23 mouse cellular contexts compared by ENCODE assay signal in genomic region chr1:91006037-91006436, GRCm38 (mm10). TPM values are rescaled to one million over a fixed set of nuclear protein-coding genes. Genes with fewer than 3 reads are reported as not detected.
DNase-seq lines count a peak whose midpoint lies in the region; ATAC-seq and TF ChIP-seq lines count a peak whose summit lies in the region.
"Had no signal": no experiment of that assay in that cellular context is flagged by ENCODE, and none has a peak within 500 bp of the region (broad histone marks: within the 10 kb centered on the region; RNA-seq: fewer than 3 reads in every experiment).

No protein-coding gene starts in this region.

- ATAC-seq in heart, embryonic 13.5 days (ENCODE audit: extremely low read depth, insufficient number of reproducible peaks, low FRiP score, low TSS enrichment): no peak
- ATAC-seq in heart, postnatal 0 days (ENCODE audit: insufficient read depth, low read depth): no peak
- peak; percentile 64 for ATAC-seq in liver, embryonic 16.5 days (ENCODE audit: low read depth)
- peak; percentile 49; the same call in 1 of the 2 replicates for ATAC-seq in liver, postnatal 0 days
- ATAC-seq: forebrain, embryonic 13.5 days; forebrain, postnatal 0 days; hindbrain, postnatal 0 days had no signal

- no peaks in the 10 kb centered on the region for H3K27me3 ChIP-seq in heart, embryonic 13.5 days (replicated peaks)
- H3K27me3 ChIP-seq in heart, postnatal 0 days (ENCODE audit: control insufficient read depth, insufficient read depth, low read length): no peaks in the 10 kb centered on the region
- H3K27me3 ChIP-seq in liver, embryonic 16.5 days (ENCODE audit: control insufficient read depth, insufficient read depth, low read depth, low read length): no peaks in the 10 kb centered on the region
- H3K27me3 ChIP-seq in liver, postnatal 0 days (ENCODE audit: insufficient read depth, low read length): no peaks in the 10 kb centered on the region
- H3K27me3 ChIP-seq: hindbrain, embryonic 13.5 days had no signal

- intact Hi-C loops in heart, postnatal 10 days (cut with DNase I): no loop called here

- H3K27ac ChIP-seq in heart, embryonic 13.5 days (replicated peaks): peak overlapping the region; percentile 37; the same call in 1 of the 2 replicates
- H3K27ac ChIP-seq in heart, postnatal 0 days (ENCODE audit: low read depth): peak overlapping the region; percentile 65; the same call in 1 of the 2 replicates
- H3K27ac ChIP-seq in liver, embryonic 16.5 days (ENCODE audit: low read length): no peak overlapping the region
- no peak overlapping the region for H3K27ac ChIP-seq in liver, postnatal 0 days (ENCODE audit: low read depth)
- H3K27ac ChIP-seq: embryonic facial prominence, embryonic 10.5 days; forebrain, embryonic 13.5 days; hindbrain, embryonic 13.5 days; hindbrain, postnatal 0 days had no signal

- H3K4me2 ChIP-seq in heart, embryonic 13.5 days: no peak overlapping the region
- H3K4me2 ChIP-seq in heart, postnatal 0 days (ENCODE audit: low read depth, low read length): no peak overlapping the region
- H3K4me2 ChIP-seq in liver, embryonic 16.5 days (ENCODE audit: low read depth, low read length): peak overlapping the region; percentile 26; the same call in 1 of the 2 replicates
- peak overlapping the region; percentile 47 for H3K4me2 ChIP-seq in liver, postnatal 0 days (ENCODE audit: low read depth, low read length)
- H3K4me2 ChIP-seq: forebrain, embryonic 13.5 days; hindbrain, embryonic 13.5 days had no signal

- H3K9me3 ChIP-seq in heart, embryonic 13.5 days: no peaks in the 10 kb centered on the region
- H3K9me3 ChIP-seq in heart, postnatal 0 days (replicated peaks; ENCODE audit: control insufficient read depth, low read length): no peaks in the 10 kb centered on the region
- no peaks in the 10 kb centered on the region for H3K9me3 ChIP-seq in liver, embryonic 16.5 days (replicated peaks; ENCODE audit: control insufficient read depth, low read length)
- H3K9me3 ChIP-seq in liver, postnatal 0 days (ENCODE audit: low read length): no peaks in the 10 kb centered on the region
- H3K9me3 ChIP-seq: embryonic facial prominence, embryonic 10.5 days; forebrain, embryonic 13.5 days; hindbrain, embryonic 13.5 days had no signal

- no peak for TF ChIP-seq CTCF in heart, postnatal 0 days (IDR thresholded peaks at IDR 0.05; ENCODE audit: low read depth)
- no peak for TF ChIP-seq CTCF in liver, postnatal 0 days (IDR thresholded peaks at IDR 0.05; ENCODE audit: low read depth)

- DNase-seq in heart, adult 18-20 months: no peak
- DNase-seq in heart, postnatal 0 days (ENCODE audit: low spot score): no peak
- no peak for DNase-seq in heart, postnatal 10 days
- DNase-seq in liver, postnatal 0 days: no peak
- DNase-seq: adrenal gland, adult 8-10 months; adrenal gland, postnatal 36 days; cerebellum, adult 2 months; cerebellum, postnatal 10 days; forebrain, postnatal 0 days; heart, adult 2 months; kidney, adult 11 months had no signal

- H3K9ac ChIP-seq in heart, embryonic 13.5 days: peak overlapping the region; percentile 21; the same call in 1 of the 2 replicates
- no peak overlapping the region for H3K9ac ChIP-seq in heart, postnatal 0 days (replicated peaks; ENCODE audit: low read depth, low read length)
- no peak overlapping the region for H3K9ac ChIP-seq in liver, embryonic 16.5 days (ENCODE audit: low read depth, low read length)
- no peak overlapping the region for H3K9ac ChIP-seq in liver, postnatal 0 days (replicated peaks)
- H3K9ac ChIP-seq: forebrain, embryonic 13.5 days; forebrain, postnatal 0 days; hindbrain, embryonic 13.5 days had no signal

- no peak overlapping the region for H3K4me3 ChIP-seq in heart, embryonic 13.5 days
- H3K4me3 ChIP-seq in heart, postnatal 0 days (ENCODE audit: low read depth, low read length): no peak overlapping the region
- H3K4me3 ChIP-seq in liver, embryonic 16.5 days (ENCODE audit: low read depth, low read length): no peak overlapping the region
- no peak overlapping the region for H3K4me3 ChIP-seq in liver, postnatal 0 days (ENCODE audit: low read depth, low read length)
- H3K4me3 ChIP-seq: embryonic facial prominence, embryonic 10.5 days; forebrain, embryonic 13.5 days; heart, adult 2 months; hindbrain, embryonic 13.5 days had no signal

- H3K4me1 ChIP-seq in heart, embryonic 13.5 days: peaks cover 92% of the 10 kb centered on the region
- H3K4me1 ChIP-seq in heart, postnatal 0 days (ENCODE audit: control insufficient read depth, insufficient read depth): peaks cover 72% of the 10 kb centered on the region
- H3K4me1 ChIP-seq in liver, embryonic 16.5 days (ENCODE audit: control insufficient read depth, low read depth, low read length): no peaks in the 10 kb centered on the region; the same call in none of the 2 replicates
- H3K4me1 ChIP-seq in liver, postnatal 0 days (ENCODE audit: insufficient read depth): no peaks in the 10 kb centered on the region
- H3K4me1 ChIP-seq: forebrain, embryonic 13.5 days had no signal

- peaks cover 7% of the 10 kb centered on the region; the same call in 1 of the 2 replicates for H3K36me3 ChIP-seq in heart, embryonic 13.5 days
- H3K36me3 ChIP-seq in heart, postnatal 0 days (replicated peaks; ENCODE audit: control insufficient read depth, insufficient read depth, low read length): no peaks in the 10 kb centered on the region; the same call in 1 of the 2 replicates
- H3K36me3 ChIP-seq in liver, embryonic 16.5 days (ENCODE audit: control insufficient read depth, insufficient read depth): no peaks in the 10 kb centered on the region
- H3K36me3 ChIP-seq in liver, postnatal 0 days (replicated peaks; ENCODE audit: insufficient read depth, low read length): no peaks in the 10 kb centered on the region
- H3K36me3 ChIP-seq: hindbrain, embryonic 13.5 days had no signal

- 75% methylated on average over 5 of the region's 5 CpGs for WGBS in heart, embryonic 13.5 days
- WGBS in heart, postnatal 0 days: 57% methylated on average over 5 of the region's 5 CpGs
- WGBS in liver, embryonic 16.5 days (ENCODE audit: insufficient replicate concordance): 58% methylated on average over 5 of the region's 5 CpGs
- WGBS in liver, postnatal 0 days (ENCODE audit: insufficient replicate concordance): 63% methylated on average over 5 of the region's 5 CpGs

- TF ChIP-seq EP300 in heart, postnatal 0 days (IDR thresholded peaks at IDR 0.05; ENCODE audit: low read depth): no peak
- TF ChIP-seq EP300 in liver, postnatal 0 days (IDR thresholded peaks at IDR 0.05; ENCODE audit: low read depth): no peak

RNA-seq across cellular contexts. Expression of gene Lrrfip1, which starts 7.5 kb away (rescaled TPM):
- polyA plus RNA-seq in heart, embryonic 13.5 days (2015; fragmentation: Nextera tagmentation; extraction: Ambion mirVana): 122 and 137 TPM in 2 replicates
- 10 to 100 TPM; 62.9 to 67.0 TPM for total RNA-seq in heart, adult 18-20 months (2021)
- 120 and 135 TPM in 2 replicates for total RNA-seq in heart, postnatal 0 days (2014; rRNA removed; ENCODE audit: low replicate concordance)
- polyA plus RNA-seq in heart, postnatal 0 days (2015; fragmentation: Nextera tagmentation; extraction: Ambion mirVana): 140 and 168 TPM in 2 replicates
- 100 to 1,000 TPM; 172 to 186 TPM for total RNA-seq in heart, postnatal 10 days (2021)
- 16.1 and 20.5 TPM in 2 replicates for polyA plus RNA-seq in liver, embryonic 16.5 days (2015; fragmentation: Nextera tagmentation; extraction: Ambion mirVana)
- polyA plus RNA-seq in liver, postnatal 0 days (2015; fragmentation: Nextera tagmentation; extraction: Ambion mirVana): 21.9 and 22.7 TPM in 2 replicates

RNA-seq across cellular contexts. Expression of gene Rab17, which starts 36.6 kb away (rescaled TPM):
- polyA plus RNA-seq in heart, embryonic 13.5 days (2015; fragmentation: Nextera tagmentation; extraction: Ambion mirVana): 0.57 and 1.5 TPM in 2 replicates
- 1 to 10 TPM; 2.4 to 2.9 TPM for total RNA-seq in heart, adult 18-20 months (2021)
- 7.1 and 8.4 TPM in 2 replicates for total RNA-seq in heart, postnatal 0 days (2014; rRNA removed; ENCODE audit: low replicate concordance)
- 5.1 and 5.6 TPM in 2 replicates for polyA plus RNA-seq in heart, postnatal 0 days (2015; fragmentation: Nextera tagmentation; extraction: Ambion mirVana)
- 1 to 10 TPM; 3.8 to 5.0 TPM for total RNA-seq in heart, postnatal 10 days (2021)
- 5.7 and 7.4 TPM in 2 replicates for polyA plus RNA-seq in liver, embryonic 16.5 days (2015; fragmentation: Nextera tagmentation; extraction: Ambion mirVana)
- 8.2 and 8.6 TPM in 2 replicates for polyA plus RNA-seq in liver, postnatal 0 days (2015; fragmentation: Nextera tagmentation; extraction: Ambion mirVana)
- total RNA-seq: adrenal gland, adult 8-10 months; adrenal gland, postnatal 36 days; gastrocnemius, adult 18-20 months; gastrocnemius, postnatal 36 days; hindbrain, postnatal 0 days had no signal
- polyA plus RNA-seq: cerebellum, adult 2 months; forebrain, embryonic 13.5 days; forebrain, postnatal 0 days; hindbrain, postnatal 0 days had no signal

RNA-seq across cellular contexts. Expression of gene Prlh, which starts 53.1 kb away (rescaled TPM):
- not detected in 2 replicates for polyA plus RNA-seq in heart, embryonic 13.5 days (2015; fragmentation: Nextera tagmentation; extraction: Ambion mirVana)
- total RNA-seq in heart, adult 18-20 months (2021): not detected
- not detected in 2 replicates for total RNA-seq in heart, postnatal 0 days (2014; rRNA removed; ENCODE audit: low replicate concordance)
- polyA plus RNA-seq in heart, postnatal 0 days (2015; fragmentation: Nextera tagmentation; extraction: Ambion mirVana): not detected in 2 replicates
- total RNA-seq in heart, postnatal 10 days (2021): not detected
- not detected in 2 replicates for polyA plus RNA-seq in liver, embryonic 16.5 days (2015; fragmentation: Nextera tagmentation; extraction: Ambion mirVana)
- not detected in 2 replicates for polyA plus RNA-seq in liver, postnatal 0 days (2015; fragmentation: Nextera tagmentation; extraction: Ambion mirVana)
- total RNA-seq: adrenal gland, adult 8-10 months; adrenal gland, postnatal 36 days; ES-E14; forebrain, postnatal 0 days; gastrocnemius, adult 18-20 months; gastrocnemius, postnatal 36 days; heart, adult 2 months; hematopoietic stem cell, adult 5-6 weeks; hindbrain, postnatal 0 days had no signal
- polyA plus RNA-seq: embryonic facial prominence, embryonic 10.5 days; embryonic facial prominence, embryonic 14.5 days; forebrain, embryonic 13.5 days; forebrain, postnatal 0 days; heart, adult 2 months; hindbrain, embryonic 13.5 days; intestine, embryonic 14.5 days had no signal

Comparison
In these comparisons a context has a peak if more than half of its experiments do, and no peak if none do; other contexts are left out.
1. ATAC-seq: peak in liver, embryonic 16.5 days (single experiment) and liver, postnatal 0 days (single experiment); none in heart, embryonic 13.5 days (single experiment) and heart, postnatal 0 days (single experiment).
2. H3K27ac ChIP-seq: peak in heart, embryonic 13.5 days (single experiment) and heart, postnatal 0 days (single experiment); none in liver, embryonic 16.5 days (single experiment) and liver, postnatal 0 days (single experiment).
3. H3K4me2 ChIP-seq: peak in liver, embryonic 16.5 days (single experiment) and liver, postnatal 0 days (single experiment); none in heart, embryonic 13.5 days (single experiment) and heart, postnatal 0 days (single experiment).